Mouse (Mus musculus) spleen, postnatal 36 days (tissue): ENCODE data around the gene Bloc1s2.

Experiments
- DNase-seq, 2 experiments: peaks; one replicate each; pipeline ENCODE4 v3.0.0; 2022; ENCODE audit warnings: low spot score in 2 of 2, mixed read lengths in 1 of 2

Gene Bloc1s2

DNA sequence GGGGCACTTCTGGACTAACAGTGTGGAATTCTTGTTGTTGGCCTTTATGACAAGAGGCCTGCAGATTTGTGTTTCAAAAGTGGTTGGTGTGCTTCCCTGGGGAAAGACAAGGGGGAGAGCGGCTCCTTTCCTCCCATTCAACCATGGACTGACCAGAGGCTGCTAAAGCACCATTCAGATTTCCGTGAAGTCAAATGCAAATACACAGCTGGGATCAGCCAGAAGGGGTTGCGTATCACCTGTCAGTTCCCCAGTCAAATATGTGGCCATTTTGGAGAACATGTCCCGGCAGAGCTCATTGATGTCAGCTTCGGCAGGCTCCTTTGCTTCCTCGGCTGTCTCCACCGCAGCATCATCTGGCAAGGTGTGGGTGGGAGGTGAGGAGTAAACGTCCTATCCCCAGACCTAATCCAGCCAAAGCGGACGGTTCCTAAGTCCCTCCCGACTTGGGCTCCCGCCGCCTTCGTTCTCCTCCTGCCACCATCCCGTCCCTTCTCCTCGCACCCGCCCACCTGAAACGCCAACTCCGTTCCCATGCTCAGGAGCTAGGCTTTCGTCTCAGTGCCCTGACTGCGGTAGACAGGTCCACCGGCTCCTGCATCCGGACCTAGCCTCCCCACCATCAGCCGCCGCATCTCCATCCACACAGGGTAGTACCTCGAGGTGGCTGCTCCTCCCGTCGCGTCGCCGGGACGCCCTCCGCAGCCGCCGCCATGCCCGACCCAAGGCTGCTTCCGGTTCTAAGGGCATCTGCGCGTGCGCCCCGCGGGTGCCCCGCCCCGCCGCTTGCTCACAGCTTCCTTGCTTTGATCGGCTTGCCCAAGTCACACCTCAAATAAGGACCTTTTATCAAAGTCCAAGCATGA is at the start of gene Bloc1s2:
Gene Bloc1s2, minus strand, starts transcription at position 745 of the 866 bp plus-strand sequence.
- DNase-seq, result peak; percentile 91

GRCm38 (mm10) chr19:44195138-44195537 is 48.9 kb upstream of the Bloc1s2 start:
- peak; percentile 34 to 38 for DNase-seq

DNA sequence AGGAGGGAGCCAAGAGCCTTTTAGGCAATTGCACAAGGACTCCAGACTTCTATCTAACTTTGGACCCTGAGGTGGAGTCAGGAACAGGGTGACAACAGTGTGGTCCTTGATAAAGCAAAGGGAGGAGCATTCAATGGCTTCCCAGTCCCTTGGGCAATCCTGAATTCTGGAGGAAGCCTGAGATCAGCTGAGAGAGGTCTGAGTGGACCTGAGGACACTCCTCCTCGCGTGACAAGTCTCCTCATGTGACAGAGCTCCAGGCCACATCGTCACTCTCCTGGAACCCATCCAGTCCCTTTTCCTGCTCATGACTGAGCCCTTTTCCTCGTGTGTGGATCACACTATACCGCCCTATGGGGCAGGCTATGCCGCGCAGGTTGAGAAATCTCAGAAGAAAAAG is 47.7 kb upstream of the Bloc1s2 start:
- DNase-seq, result no peak

DNA sequence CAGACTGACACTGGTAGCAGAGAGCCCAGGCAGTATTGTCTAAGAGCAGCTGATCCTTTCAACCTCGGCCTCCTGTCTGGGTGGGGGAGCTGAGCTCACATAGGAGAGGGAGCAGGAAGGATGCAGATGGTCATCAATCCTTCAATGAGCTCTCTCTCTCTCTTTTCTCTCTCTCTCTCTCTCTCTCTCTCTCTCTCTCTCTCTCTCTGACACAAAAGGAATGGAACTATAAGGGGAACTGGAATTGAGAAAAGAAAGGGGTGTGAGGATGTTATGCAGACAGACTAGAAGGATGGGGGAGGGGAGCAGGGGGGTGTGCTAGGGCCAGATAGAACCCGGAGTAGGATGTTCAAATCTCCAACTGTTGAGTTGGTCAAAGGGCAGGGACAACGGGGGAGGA is 46.1 kb upstream of the Bloc1s2 start, which contains the start of gene Pkd2l1:
Gene Pkd2l1, minus strand, starts transcription at position 101 of the 400 bp plus-strand sequence.
- no peak for DNase-seq

DNA sequence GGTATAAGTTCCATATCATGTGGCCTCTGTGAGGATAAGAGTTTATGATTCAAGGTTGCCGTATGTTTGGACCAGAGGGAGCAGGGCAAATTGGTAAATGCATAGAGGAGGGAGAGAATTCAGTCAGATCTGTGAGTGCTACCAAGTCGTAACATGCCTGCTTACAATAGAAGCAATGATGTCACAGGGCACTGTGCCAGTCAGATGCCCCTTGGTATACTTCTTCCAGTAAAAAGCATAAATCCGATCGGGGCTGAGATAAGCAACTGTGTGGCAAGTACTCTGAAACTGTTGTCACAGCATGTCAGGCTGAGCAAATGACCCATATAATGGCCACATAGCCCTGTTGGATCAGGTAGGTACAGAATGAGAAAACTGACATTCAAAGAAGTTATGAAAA is 42.8 kb upstream of the Bloc1s2 start:
- DNase-seq, result no peak

- no peak for DNase-seq
Observed at GRCm38 (mm10) chr19:44183968-44184367, 37.7 kb upstream of the Bloc1s2 start.

DNA sequence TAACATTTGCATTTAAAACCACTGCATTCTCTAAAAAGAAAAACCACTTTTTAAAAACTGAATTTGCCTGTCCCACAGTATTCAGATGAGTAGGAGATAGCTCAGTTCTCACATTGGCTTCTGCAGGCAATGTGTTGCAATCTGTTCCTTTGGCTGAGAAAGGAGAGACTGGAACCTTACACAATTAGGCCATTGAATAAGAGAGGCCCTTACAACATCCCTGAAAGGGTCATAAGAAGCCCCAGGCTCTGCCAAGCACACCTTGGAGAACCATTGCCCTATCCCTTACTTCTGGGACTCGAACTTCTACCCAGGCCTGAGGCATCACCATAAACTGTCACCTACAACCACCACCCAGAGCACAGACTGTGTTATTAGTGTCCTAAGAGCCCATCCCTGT is 34.3 kb upstream of the Bloc1s2 start:
- no peak for DNase-seq

DNA sequence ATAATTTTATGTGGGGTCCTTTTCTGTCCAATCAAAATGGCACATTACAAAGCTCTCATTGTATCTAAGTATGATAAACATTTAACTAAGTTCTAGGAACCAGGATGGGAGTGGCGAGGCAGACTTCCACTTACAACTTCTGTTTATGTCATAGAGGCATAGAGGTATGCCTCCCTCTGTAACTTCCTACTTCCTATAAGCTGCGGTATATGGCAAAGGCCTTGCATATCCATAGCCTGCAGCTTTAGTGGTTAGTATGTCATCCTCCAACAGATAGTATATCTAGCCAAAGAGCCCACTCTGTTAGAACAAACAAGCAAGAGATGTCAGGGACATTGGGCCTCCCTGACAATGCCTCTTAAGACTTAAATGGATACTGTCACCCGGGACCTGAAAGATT is 30.5 kb upstream of the Bloc1s2 start:
- DNase-seq, result no peak

DNA sequence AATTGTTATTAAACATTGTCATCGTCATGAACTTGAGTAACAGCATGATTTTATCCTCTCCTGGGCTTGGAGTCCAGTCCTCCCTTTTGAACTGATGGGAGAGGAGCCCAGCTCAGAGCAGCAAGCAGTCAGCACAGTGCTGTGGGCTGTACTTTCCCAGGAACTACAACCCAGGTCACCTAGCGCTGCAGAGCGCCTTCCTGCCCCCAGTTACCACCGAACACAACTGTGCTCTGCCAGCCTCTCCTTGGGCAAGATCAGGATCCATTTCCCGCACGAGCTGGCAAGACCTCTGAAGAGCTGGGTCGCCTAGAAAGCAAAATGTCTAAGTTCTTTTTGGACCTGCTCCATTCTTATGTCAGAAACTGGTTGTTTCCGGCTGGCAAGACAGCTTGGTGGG is 28.6 kb upstream of the Bloc1s2 start:
- no peak for DNase-seq

DNA sequence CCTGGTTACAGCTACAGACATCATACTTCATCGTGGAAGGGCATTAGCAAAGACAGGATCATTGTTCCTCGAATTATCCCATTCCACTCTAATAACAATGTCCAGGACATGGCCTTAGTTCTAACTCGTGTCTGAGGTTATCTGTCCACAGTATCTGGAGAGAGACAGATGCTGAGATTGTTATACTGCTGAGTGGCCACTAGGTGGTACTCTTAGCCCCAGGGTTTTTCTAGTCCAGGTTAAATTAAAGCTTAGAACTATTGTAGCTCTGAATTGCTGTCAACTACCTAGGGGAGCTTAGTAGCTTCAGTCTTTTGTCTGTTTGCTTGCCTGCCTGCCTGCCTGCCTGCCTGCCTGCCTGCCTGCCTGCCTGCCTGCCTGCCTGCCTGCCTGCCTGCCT is 15.3 kb upstream of the Bloc1s2 start:
- no peak for DNase-seq

GRCm38 (mm10) chr19:44159386-44159785 is 13.1 kb upstream of the Bloc1s2 start:
- no peak for DNase-seq

- no peak for DNase-seq
Observed at GRCm38 (mm10) chr19:44157005-44157404, 10.8 kb upstream of the Bloc1s2 start.

DNA sequence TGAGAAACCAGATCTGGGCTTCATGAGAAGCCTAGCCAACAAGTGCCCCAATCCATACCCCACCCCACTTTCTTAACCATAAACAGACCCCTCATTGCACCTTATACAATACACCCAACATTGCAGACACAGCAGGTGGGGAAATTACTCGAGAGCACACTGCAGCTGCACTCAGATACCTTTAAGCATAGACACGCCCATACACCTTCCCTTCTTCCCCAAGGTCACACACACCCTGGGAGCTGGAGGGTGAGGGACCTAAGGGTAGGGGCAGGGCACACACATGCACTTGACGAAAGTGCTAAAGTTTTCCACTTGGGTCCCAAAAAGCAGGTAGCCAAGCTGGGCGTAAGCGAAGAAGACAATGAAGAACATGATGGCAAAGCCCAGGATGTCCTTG is 7.5 kb upstream of the Bloc1s2 start:
- DNase-seq, result no peak

DNA sequence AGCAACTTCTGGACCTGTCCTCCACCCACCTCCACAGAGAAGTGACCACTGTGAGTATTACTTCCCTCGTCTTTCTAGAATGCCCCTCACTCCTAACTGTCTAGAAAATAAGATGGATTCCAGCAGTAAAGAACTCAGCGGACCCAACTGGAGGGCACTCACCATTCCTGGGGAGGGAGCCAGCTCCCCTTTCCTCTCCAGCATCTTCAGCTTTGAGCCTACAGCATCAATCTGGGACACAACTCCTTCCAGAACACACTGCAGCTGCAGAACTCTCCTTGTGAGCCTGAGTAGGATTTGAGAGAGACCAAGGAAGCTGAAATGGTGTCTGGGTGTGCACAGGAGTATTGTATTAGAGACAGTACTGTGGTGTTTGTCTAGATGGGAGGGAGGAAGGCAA is 2.7 kb upstream of the Bloc1s2 start:
- DNase-seq, result no peak

GRCm38 (mm10) chr19:44148345-44148744 is 2.1 kb upstream of the Bloc1s2 start:
- no peak for DNase-seq

DNA sequence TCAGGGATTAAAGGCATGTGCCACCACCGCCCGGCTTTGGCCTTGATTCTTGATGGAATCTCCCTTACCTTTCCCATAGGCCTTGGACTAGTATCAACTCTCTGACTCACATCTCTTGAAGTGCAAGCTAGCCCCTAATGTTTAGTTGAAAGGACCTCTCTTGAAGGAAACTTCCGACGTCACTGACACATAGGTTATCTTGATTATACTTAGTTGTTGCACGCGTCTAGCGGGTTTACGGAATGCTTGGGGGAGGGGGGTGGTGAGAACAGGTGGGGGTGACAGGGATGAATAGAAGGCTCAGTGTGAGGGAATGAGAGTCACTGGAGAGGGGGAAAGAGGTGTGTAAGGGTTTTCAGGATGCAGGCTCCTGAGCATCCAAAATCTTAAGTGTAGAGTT is 705 bp upstream of the Bloc1s2 start:
- DNase-seq, result no peak

DNA sequence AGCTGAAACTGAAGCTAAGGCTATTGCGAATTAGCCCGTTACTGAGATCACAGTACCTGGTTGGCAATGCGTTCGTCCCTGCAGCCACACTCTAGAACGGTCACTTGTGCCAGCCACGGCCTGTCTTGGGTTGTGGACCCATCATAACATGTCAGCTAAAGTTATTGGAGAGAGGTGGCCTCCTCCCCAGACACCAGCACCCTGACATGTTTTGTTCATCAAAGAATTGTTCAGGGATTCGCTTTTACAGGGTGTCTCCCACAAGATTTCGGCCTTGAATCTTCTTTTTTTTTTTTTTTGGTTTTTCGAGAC is 278 bp upstream of the Bloc1s2 start:
- no peak for DNase-seq

GRCm38 (mm10) chr19:44144366-44144765 is 1.9 kb downstream of the Bloc1s2 start:
- DNase-seq, result peak; percentile 66 to 67

GRCm38 (mm10) chr19:44135960-44136485 is 10.2 kb downstream of the Bloc1s2 start:
- no peak for DNase-seq

DNA sequence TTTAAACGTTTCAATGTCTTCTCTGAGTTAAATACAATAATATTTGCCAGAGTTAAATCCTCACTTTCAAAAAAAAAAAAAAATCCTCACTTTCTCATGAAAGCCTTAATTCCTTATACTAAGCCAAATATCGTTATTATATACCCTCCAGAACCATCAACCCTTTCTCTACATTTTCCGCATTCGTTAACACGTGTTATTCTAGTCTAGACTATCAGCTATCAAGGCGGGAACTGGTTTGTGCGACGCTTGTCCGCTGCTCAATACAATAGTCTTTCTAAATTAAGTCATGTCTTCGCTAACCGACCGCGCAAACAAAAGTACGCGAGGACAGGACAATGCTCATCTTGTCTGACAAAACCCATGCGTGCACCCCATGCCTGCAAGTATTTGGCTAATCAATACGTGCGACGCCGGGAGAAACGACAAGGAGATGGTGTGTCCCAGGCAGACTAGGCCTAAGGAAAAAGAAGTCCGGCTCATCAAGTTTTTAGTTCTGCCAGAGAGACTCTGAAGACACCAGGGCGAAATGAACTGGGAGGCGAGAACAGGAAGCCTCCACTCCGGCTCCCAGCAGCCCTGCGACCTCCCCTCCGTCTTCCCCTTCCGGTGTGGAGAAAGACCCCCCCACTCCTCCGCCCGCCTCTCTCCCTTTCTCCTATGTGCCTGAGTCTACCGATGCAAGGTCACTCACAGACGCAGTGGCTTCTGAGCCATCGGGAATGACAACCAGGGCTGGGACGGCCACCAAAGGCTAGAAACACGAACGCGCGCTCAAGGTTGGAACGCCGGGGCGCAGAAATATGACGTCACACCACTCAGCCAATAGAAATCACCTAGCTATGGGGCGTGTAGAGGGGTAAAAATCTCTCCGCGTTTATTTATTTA is 10.9 kb downstream of the Bloc1s2 start, which contains the start of gene Cwf19l1:
Gene Cwf19l1, minus strand, starts transcription at position 805 of the 888 bp plus-strand sequence.
- DNase-seq, result peak; percentile 71 to 80

GRCm38 (mm10) chr19:44132917-44133316 is 13.3 kb downstream of the Bloc1s2 start:
- no peak for DNase-seq

DNA sequence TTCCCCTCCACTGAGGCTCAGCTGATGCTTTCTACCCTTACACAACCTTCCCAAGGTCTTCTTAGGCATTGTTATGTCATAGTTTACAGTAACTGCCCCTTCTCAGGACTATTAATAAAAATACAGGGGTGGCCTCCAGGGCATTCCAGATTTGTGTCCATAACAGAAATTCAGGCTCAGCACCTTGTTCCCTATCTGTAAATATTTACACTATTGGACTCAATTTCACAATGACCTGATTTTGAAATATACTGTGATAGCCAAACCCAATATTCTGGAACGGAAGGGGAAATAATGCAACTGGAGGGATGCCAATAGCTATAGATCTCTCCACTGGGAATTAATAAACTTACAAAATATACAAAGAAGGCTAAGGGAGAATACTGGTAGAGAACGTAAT is 17.7 kb downstream of the Bloc1s2 start:
- no peak for DNase-seq
